Mouse (Mus musculus) megakaryocyte progenitor cell, adult 5-6 weeks (primary cell): ENCODE measurements around the gene Tshb. TPM values are rescaled to one million over a fixed set of nuclear protein-coding genes. Genes with fewer than 3 reads are reported as not detected.

Source experiments
- ATAC-seq: replicated peaks from 2 replicates; pipeline ENCODE4 v1.8.0; 2016; ENCODE audit warnings: mild to moderate bottlenecking, moderate TSS enrichment, inconsistent platforms; ENCODE audit not compliant: poor library complexity
- total RNA-seq, 2 experiments: library from RNA; stranded (forward) in 1 of 2; stranded (reverse) in 1 of 2; fragments of 157-497, 149-512 nt in 1 of 2; fragments of 200-1000 nt in 1 of 2; gene quantifications; 2 replicates each; pipeline versions ENCODE4 v1.2.3 to v1.2.4; 2015 to 2017

Gene Tshb
- total RNA-seq (2015) (not detected in 2 replicates), total RNA-seq (2017) (not detected in 2 replicates)

DNA sequence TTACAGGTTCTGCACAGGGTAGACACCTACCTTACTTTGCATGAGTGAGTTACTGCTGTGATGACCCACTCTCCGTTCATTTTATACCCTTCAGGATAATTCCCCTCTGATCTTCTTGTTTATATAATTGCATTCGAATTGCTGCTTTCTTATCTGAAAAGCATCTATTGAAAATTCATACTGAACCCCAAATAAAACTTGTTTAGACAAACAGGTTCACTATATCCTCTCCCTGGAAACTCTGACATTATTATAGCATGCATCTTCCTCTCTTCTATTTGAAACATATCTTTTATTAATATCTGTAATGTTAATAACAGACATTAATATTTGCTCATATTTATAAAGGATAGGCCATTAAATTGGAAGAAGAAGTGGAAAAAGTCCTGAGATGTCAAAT, at the start of gene Tshb:
TSS of gene Tshb (minus strand) at position 101 of the 400 bp plus-strand sequence.
- no peak for ATAC-seq

DNA sequence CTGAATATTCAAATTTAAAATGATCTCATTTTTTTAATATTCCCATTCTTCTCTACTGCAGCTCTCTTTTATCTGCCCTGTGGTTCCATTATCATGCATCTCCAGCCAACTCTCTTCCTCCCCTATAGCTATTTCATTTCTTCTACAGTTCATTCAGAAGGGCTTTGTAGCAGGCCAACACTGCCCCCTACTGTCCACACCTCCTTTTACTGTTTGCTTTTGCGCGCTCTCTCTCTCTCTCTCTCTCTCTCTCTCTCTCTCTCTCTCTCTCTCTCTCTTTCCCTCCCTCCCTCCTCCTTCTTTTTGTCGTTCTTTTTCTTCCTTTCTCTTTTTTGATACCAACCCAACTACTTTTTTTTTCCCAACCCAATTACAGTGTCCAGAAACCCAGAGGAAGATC, 21.4 kb upstream of the Tshb start:
- ATAC-seq, result peak; percentile 100

GRCm38 (mm10) chr3:102787369-102787768, 4.9 kb upstream of the Tshb start:
- ATAC-seq, result peak; percentile 96

- no peak for ATAC-seq
These were observed 9.5 kb downstream of the Tshb start for GRCm38 (mm10) chr3:102773018-102773417.

GRCm38 (mm10) chr3:102764850-102765249, 17.7 kb downstream of the Tshb start:
- ATAC-seq, result no peak

GRCm38 (mm10) chr3:102763713-102764400, 18.7 kb downstream of the Tshb start:
- ATAC-seq, result no peak

DNA sequence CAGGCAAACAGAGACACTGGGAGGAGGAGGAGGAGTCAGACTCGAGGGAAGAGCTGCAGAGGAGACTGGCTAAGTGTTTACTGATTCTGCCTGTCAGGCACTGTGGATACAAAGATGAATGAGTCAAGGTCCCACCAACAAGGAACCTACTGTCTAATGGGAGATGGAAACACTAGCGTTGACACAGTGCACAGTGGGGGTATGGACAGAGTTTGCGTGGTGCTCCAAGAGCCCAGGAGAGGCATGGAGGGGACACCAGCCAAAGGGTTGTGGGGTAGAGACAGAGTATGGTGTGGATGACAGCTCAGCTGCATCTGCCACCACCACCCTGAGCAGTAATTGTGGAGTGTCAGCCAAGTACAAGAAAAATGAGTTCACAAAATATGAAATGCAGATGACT, 20.1 kb downstream of the Tshb start:
- ATAC-seq, result no peak

- ATAC-seq, result no peak
These were observed 22.3 kb downstream of the Tshb start for GRCm38 (mm10) chr3:102760236-102760635.

DNA sequence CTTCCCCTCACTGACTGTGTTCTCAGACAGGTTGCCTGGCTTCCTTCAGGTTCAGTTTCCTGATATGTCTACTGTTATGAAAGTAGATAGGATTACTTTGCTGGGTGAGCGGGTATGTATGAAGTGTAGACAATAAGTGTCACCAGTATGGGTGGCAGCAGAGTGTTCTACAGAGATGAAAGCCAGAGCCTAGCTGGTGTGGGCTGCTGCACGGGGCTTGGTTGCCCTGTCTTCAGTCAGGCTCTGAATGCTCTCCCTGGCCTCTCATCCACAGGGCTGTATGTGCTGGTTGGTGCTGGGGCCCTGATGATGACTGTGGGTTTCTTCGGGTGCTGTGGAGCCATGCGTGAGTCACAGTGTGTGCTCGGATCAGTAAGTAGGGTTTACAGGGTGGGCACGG, 25.5 kb downstream of the Tshb start:
- ATAC-seq, result no peak

DNA sequence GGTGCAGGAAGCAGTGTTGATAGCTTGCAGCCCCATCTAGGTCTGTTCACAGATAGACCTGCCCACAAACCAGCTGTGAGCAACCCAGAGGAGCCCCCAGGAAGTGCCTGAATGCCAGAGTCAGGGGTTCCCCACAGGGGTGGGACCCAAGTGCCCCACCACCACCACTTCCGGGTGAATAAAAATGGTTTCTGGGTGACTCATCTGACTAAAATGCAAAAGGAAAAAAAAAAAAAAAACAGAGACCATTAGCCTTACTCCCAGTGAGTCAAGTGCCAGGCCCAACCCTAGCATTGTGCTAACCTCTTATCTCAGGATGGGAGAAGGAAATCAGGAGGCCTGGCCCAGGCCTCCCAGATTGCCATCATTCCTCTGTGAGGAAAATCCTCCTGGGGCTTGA, 26.7 kb downstream of the Tshb start:
- peak; percentile 51; the same call in 1 of the 2 replicates for ATAC-seq

DNA sequence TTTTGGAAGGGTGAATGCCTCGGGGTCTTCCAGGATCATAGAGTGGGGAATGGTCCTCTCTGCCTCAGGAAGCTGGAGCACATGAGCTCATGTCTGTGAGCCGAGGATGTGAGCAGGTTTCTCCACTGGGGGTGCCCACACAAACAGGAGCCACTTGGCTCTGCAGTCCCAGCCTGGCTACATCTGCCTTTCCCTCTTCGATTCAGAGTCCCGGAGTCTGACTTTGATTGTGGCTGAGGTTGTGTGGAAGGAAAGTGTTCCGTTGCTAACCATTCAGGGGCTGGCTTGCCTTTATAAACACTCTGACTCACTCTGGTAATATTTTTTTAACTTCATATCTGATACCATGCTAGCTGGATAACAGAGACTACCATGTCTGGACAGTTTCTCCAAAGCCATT, 30.1 kb downstream of the Tshb start:
- no peak for ATAC-seq

DNA sequence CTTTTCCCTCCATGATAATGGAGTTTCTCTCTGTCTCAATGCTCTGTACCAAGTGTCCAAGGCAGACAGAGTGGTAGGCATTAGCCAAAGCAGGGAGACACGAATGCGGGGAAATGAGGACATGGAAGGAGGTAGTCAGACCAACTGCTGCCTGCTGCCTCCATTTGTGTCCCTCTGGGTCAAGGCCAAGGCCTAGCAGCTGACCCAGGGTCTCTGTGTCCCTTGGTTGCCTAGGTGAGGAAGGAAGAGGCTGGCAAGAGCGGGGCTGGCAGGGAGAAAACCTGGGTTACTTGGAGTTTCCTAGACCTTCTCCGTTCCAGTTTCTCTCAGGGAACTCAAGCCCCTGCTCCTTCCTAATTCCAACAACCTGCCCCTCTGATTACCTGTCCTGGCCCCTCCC, 30.5 kb downstream of the Tshb start:
- ATAC-seq, result no peak

DNA sequence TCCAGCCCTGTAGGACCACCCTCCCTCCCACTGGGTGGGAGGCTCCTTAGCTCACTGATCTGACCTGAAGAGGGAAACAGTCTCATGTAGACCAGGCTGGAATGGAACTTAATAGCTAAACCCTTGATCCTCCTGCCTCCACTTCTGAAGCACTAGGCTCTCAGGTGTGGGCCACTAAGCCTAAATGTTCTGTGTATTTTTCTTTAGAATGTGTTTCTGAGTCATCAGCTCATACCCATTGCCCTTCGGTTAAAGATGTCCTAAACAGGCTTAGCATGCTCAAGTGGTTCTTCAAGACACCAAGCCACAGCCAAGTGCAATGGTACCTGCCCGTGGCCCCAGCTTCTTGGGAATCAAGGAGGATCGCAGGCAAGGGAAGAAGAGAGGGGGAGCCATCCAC, 31.0 kb downstream of the Tshb start:
- ATAC-seq, result no peak

DNA sequence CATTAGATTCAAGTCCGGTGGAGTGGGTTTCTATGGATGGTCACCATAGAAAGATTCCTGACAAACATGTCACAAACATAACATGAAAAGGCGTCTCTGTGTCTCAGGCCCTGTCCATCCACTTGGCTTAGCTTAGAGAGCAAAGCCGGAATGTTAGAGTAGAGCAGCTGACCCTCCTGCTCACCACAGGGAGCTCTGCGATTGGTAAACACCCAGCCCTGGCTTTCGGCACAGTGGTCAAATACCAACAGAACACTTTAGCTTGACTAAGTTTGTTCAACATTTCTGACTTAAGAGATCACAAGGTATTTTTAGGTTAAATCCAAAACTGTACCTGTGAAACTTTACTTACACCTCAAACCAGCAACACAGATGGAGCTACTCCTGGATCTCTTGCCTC, 31.4 kb downstream of the Tshb start:
- no peak for ATAC-seq

GRCm38 (mm10) chr3:102748686-102749085, 33.8 kb downstream of the Tshb start:
- peak; percentile 39 for ATAC-seq

DNA sequence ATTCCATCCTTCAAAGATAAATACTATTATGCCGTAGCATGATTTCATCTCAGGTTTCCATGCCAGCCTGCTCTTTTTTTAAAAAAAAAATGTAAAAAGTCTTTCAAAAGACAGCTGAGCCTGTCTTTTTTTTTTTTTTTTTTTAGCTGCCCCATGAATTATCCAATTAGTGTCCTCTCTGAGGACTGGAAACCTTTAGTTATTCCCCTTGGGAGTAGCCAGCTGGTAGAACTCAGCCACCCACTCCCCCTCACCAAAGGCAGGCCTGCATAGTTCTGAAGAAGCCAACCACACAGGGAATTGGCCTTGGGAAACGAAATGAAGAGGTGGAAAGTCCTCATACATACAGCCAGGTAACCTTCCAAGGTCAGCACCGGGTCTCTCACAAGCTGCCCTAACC, 34.5 kb downstream of the Tshb start:
- no peak for ATAC-seq

DNA sequence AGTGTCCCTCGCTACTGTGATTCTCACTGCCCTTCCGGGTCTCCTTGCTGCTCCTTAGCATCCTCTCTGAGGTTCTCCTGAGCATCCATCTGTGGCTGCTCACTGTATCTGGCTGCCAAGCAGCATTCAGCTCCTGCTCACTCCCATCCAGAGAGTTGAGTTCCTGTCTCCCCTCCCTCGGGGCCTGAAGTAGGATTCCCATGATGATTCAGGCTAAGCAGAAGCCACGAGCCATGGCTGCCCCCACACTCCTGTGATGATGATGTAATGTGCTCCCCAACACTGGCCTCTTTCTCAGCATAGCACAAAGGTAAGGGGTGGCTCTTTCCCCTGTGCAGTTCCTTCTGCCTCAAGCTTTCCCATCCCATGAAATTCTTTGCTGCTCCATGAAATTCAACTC, 36.3 kb downstream of the Tshb start:
- no peak for ATAC-seq

DNA sequence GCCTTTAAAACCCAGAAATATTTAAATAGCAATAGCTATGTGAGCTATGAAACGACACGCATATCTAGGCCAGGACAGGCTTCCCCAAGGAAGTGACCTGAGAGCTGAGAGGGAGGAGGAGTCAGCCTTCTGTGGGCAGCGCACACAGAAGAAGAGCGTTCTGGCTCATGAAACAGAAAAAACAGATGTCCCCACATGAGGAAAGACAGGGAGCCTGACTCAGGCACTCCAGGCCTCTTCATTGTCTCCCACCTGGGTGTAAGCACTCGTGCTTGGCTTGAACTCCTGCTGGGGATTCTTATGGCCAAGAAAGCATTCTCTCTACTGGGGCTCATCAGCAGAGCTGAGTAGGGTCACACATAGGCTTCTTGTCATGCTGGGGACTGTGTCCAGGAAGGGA, 37.9 kb downstream of the Tshb start:
- peak; percentile 82 for ATAC-seq

DNA sequence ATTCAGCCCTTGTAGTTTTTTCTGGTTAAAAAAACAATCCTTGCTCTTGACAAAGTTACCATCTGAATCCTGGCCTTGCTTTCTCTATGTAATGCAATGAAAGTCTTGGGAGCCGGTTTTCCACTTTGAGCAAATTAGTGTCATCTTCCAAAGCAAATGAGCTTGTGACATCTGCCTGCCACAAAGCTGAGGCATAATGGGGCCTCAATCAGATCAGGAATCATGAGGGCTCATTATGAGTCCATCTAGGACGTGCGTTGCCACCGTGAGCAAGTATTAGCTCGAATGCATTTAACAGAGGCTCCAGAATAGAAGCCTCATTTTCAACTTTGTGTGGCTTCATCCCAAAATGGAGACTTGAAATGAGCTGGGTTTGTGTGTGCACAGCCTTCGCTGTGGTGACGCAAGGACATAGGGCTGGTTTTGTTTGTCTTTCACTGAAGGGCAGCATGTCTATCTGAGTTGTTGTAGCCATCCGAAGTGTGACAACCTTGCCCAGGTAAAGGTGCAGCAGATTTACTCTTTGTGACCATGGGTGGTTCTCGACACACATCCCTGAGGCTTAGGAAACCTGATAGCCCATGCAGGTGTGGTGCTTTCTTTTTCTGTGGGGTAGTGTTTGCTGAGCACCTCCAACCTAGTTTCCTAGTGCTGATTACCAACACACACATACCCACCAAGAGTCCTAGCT, 38.6 kb downstream of the Tshb start:
- ATAC-seq, result no peak

DNA sequence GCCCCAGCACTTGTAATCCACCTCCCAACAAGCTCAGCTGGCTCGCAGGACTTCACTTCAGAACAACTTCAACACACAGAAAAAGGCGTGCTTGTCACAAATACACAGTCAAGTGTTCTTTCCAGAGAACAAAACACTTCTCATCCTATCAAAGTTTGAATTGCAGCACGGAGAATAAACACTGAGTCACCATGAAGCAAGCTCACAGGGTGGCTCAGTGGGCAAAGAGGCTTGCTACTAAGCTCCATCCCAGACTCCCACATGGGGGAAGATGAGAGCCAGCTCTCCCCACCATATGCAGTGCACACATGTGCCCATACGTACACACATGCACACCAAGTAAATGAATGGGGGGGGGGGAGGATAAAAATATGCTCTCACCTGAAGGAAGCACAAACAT, 39.3 kb downstream of the Tshb start:
- ATAC-seq, result no peak

- no peak for ATAC-seq
These were observed 39.8 kb downstream of the Tshb start for GRCm38 (mm10) chr3:102742725-102743124.

GRCm38 (mm10) chr3:102738926-102739325, 43.6 kb downstream of the Tshb start:
- no peak for ATAC-seq
